Mouse (Mus musculus) limb, embryonic 13.5 days (tissue): Measurements from ENCODE around the gene E2f3. TPM values are rescaled to one million over a fixed set of nuclear protein-coding genes. Genes with fewer than 3 reads are reported as not detected.

Experiments used
- ATAC-seq: fragments of 200-750 bp; cut with Nextera tagmentation; 2 replicates; pipeline ENCODE4 v1.8.0; 2017; ENCODE audit warnings: low read depth, moderate number of reproducible peaks, moderate TSS enrichment; ENCODE audit not compliant: low FRiP score
- H3K27ac ChIP-seq: fragments of 300-500 bp; sonication (generic); 2 replicates; pipeline ENCODE4 v1.5.1; 2015; ENCODE audit warnings: inconsistent platforms, mild to moderate bottlenecking, moderate library complexity
- H3K27me3 ChIP-seq: fragments of 300-500 bp; sonication (generic); 2 replicates; pipeline ENCODE4 v1.6.1; 2015; ENCODE audit warnings: mild to moderate bottlenecking, inconsistent platforms
- H3K36me3 ChIP-seq: fragments of 300-500 bp; sonication (generic); 2 replicates; pipeline ENCODE4 v1.6.1; 2015; ENCODE audit warnings: inconsistent platforms, mild to moderate bottlenecking, moderate library complexity
- H3K4me1 ChIP-seq: fragments of 300-500 bp; sonication (generic); 2 replicates; pipeline ENCODE4 v1.6.1; 2015; ENCODE audit warnings: inconsistent platforms
- H3K4me2 ChIP-seq: fragments of 300-500 bp; sonication (generic); replicated peaks from 2 replicates; pipeline ENCODE4 v1.6.1; 2015; ENCODE audit warnings: inconsistent platforms, mild to moderate bottlenecking, moderate library complexity
- H3K4me3 ChIP-seq: fragments of 300-500 bp; sonication (generic); 2 replicates; pipeline ENCODE4 v1.5.1; 2015; ENCODE audit warnings: moderate library complexity, mild to moderate bottlenecking, inconsistent platforms
- H3K9ac ChIP-seq: fragments of 300-500 bp; sonication (generic); 2 replicates; pipeline ENCODE4 v1.6.1; 2015; ENCODE audit warnings: mild to moderate bottlenecking, inconsistent platforms
- H3K9me3 ChIP-seq: fragments of 300-500 bp; sonication (generic); 2 replicates; pipeline ENCODE4 v1.6.1; 2016; ENCODE audit warnings: inconsistent platforms
- WGBS: fragments of 180-500 bp; shearing (Covaris S2); methylation state at CpG from one replicate; pipeline ENCODE4 v1.1.7; 2015; 5-methylcytosine and 5-hydroxymethylcytosine counted together
- polyA plus RNA-seq: library from polyadenylated mRNA; unstranded; fragments of >200 nt; fragmentation: Nextera tagmentation; extraction: Ambion mirVana; gene quantifications from 2 replicates; pipeline ENCODE4 v1.2.1, GENCODE M21; 2015

The E2f3 gene
- polyA plus RNA-seq, 1 experiment from 2014 or later = 13.6 TPM

DNA sequence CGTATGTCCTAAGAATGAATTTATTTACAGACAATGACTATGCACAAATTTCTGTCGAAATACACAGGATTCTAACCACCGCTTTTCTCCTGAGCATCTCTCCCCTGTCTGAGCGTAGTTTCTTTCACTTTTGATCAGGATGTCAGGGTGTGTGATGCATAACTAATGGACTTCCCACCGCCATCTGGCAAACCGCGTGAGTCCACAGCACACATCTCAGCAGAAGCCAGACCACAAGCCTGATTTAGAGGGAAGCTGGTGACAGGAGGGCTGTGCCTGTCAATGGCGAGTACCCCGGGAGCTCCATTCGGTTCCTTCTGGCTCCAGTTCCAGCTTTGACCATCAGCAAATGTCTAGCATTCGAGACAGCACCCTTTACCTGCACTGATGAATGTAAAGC lies 17.3 kb upstream of the E2f3 start:
- Histone ChIP-seq H3K36me3 (no peaks in the 10 kb centered on the region), H3K27me3 (no peaks in the 10 kb centered on the region), H3K4me3 (no peak overlapping the region), H3K9ac (no peak overlapping the region), H3K9me3 (no peaks in the 10 kb centered on the region), H3K4me1 (peaks cover 20% of the 10 kb centered on the region), H3K27ac (no peak overlapping the region), H3K4me2 (no peak overlapping the region)
- no peak for ATAC-seq
- 67% methylated on average over 11 of the region's 11 CpGs for WGBS

DNA sequence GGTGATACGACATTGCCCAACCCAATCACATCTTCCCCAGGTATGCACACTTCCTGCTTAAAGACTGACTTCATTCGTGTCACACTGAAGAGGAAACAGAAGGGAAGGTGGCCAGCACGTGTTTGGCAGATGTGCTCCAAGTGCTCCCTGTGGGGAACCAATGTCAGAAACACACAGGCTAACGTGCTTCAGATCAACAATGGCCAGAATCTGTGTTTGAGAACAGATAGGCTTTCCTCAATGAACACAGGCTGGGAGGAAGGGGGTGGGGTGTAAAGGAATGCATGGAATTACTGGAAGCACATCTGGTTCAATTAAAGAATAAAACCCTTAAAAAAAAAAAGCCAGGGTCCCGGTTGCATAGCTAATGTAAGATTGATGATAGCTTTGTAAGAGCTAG lies 15.2 kb upstream of the E2f3 start:
- H3K4me1 ChIP-seq = peaks cover 20% of the 10 kb centered on the region
- H3K4me2 ChIP-seq = 0 out of 2 replicates have a peak overlapping the region, but pooled peaks have one; percentile 7
- no peaks in the 10 kb centered on the region for H3K9me3 ChIP-seq
- H3K27me3 ChIP-seq = no peaks in the 10 kb centered on the region
- peak overlapping the region; percentile 15; the same call in 1 of the 2 replicates for H3K27ac ChIP-seq
- H3K4me3 ChIP-seq = no peak overlapping the region
- H3K36me3 ChIP-seq = no peaks in the 10 kb centered on the region
- ATAC-seq = peak; percentile 87
- WGBS = 30% methylated on average over 5 of the region's 5 CpGs
- H3K9ac ChIP-seq = no peak overlapping the region

DNA sequence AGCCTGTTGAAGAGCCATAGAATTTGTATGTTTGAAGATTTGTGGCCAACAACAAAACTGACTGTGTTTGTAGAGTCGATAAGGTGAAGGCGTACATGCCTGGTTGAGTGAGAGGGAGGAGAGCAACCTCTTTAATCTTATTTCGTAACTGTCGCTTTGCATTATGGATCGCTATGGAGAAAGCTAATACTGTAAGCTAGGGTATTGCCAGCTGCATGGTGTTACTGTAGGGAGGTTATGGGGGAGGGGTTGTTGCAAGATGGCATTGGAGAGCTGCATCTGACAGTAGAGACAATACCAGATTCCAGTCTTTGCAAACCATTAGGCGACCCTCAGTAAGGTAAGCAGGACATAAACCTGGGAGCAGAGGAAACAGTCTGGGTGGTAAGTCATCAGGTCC lies 2.1 kb upstream of the E2f3 start:
- Histone ChIP-seq H3K27me3 (no peaks in the 10 kb centered on the region), H3K4me2 (no peak overlapping the region), H3K4me3 (no peak overlapping the region), H3K27ac (no peak overlapping the region), H3K9me3 (no peaks in the 10 kb centered on the region), H3K4me1 (peaks cover 15% of the 10 kb centered on the region; the same call in 1 of the 2 replicates), H3K9ac (no peak overlapping the region), H3K36me3 (no peaks in the 10 kb centered on the region)
- ATAC-seq = no peak
- 86% methylated on average over 6 of the region's 6 CpGs for WGBS

DNA sequence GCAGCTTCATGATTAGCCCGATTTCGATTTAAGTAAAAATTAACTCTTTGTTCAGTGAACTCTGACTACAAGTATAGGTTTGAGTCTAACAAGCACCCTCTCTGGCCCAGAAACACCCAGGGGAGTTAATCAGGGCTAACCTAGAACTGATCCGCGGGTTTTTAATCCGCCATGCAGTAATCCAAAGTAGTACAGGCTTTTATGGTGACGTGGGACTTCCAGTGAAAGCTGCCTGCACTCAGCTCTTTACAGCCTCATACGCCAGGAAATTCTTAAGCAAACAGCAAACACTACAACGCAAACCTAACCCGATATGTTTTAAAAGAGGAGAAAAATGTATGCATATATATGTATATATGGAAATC lies 875 bp upstream of the E2f3 start:
- Histone ChIP-seq H3K4me3 (peak overlapping the region; percentile 95), H3K9ac (peak overlapping the region; percentile 39), H3K9me3 (no peaks in the 10 kb centered on the region), H3K27ac (no peak overlapping the region; the same call in 1 of the 2 replicates), H3K27me3 (no peaks in the 10 kb centered on the region), H3K4me2 (peak overlapping the region; percentile 63), H3K4me1 (peaks cover 24% of the 10 kb centered on the region), H3K36me3 (no peaks in the 10 kb centered on the region)
- ATAC-seq = no peak
- 15% methylated on average over 9 of the region's 9 CpGs for WGBS

DNA sequence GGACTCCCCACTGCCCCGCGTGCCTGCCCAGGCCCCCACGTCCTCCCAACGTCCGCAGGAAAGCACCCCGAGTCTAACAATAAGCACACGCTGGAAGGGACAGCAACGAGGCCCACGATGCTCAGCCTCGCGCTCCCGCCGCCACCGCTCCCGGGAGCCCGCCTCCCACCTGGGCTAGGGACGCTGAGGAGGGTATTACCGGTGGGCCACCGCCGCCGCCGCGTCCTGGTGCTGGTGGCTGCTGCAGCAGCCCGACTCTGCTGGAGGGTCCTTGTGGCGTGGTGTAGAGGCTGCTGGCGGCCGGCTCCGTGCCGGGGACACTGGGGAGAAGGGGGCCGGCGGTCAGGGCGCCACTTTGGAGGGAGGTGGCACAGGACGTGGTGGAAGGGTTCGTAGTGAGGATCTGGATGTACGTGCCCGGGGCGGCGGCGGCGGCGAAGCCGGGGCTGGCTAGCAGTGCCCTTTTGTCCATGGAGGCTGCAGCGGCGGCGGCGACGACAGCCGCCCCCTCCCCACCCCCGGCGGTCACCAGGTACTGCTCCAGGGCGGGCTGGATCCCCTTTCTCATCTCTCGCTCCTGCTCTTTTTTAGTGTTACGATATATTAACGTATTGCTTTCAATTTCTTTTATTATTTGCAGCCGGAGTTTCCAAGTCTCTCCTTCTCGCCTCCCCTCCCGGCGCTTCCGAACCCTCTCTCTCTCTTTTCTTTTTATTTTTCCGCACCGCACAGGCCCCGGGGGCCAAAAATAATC lies 585 bp downstream of the E2f3 start:
- H3K27ac ChIP-seq = peak overlapping the region; percentile 97
- H3K9ac ChIP-seq = peak overlapping the region; percentile 99
- no peaks in the 10 kb centered on the region for H3K36me3 ChIP-seq
- H3K4me1 ChIP-seq = peaks cover 36% of the 10 kb centered on the region
- H3K4me2 ChIP-seq = peak overlapping the region; percentile 85
- WGBS = under 1% methylated on average over 61 of the region's 62 CpGs
- no peaks in the 10 kb centered on the region for H3K9me3 ChIP-seq
- ATAC-seq = no peak
- H3K4me3 ChIP-seq = peak overlapping the region; percentile 95
- H3K27me3 ChIP-seq = no peaks in the 10 kb centered on the region

DNA sequence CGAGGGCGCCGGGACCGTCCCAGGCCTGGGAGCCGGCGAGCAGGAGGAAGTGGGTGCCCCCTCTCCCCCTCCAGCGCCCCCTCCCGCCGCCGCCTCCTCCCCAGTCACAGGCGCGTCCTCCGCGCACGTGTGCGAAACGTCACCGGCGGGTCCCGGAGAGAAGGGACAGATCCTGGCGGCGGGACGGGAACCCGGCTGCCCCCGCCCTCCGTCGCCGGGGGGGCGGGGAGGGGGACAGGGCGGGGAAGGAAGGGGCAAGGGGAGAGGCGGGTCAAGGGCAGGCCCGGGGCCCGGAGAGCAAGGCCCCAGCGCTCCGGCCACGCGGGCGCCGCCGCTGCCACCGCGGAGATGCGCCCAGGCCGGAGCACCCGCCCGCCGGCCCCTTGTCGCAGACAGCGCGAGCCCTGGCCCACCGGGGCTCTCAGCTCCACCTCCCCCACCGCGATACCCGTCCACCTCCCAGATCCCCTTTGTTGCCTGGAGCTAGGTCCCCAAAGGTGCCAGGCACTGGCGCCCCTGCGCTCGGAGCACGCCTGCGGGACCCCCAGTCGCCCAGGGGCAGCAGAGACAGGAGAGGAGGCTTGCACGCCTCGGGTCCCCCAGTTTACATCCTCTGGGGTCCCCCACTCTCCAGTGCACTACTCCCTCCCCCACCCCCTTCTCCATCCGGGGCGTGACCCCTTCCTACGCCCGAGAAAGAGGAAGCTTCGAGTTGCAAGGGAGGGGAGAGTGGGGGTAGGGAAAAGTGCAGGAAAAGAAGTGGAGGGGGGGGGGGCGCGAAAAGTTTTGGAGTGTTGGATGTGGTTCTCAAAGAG lies 1.4 kb downstream of the E2f3 start:
- ATAC-seq = peak; percentile 7; the same call in 1 of the 2 replicates
- WGBS = under 1% methylated on average over 29 of the region's 69 CpGs
- H3K27me3 ChIP-seq = no peaks in the 10 kb centered on the region

DNA sequence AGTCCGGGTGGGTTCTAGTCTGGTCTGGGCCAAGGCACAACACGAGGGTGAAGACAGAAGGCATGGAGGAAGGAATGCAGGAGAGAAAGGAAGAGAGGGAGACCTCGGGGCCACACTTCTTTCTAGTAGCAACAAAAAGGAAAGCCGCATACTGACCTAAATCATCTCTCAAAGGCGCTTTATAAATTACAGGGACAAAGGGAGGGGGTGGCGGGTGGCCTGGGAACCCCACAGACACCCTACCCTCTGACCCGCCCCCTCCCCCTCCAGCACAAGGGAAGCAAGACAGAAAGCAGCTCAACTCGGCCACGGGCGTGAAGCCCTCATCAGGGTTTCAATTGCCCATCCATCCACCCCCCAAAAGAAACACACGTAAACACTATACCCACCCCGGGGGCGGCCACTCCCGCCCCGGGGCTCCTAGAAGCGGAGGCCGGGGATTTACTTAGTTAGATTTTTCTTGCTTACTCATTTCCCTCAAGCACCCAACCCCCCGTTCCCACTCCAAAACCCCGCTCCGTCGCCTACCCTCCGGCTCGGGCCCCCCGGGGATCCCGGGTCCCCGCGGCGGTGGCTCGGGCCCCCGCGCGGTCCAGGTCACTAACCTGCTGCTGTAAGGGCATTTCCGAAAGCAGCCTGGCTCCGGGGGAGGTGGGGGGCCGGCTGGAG lies 2.2 kb downstream of the E2f3 start:
- under 1% methylated on average over 35 of the region's 35 CpGs for WGBS
- Histone ChIP-seq H3K9me3 (no peaks in the 10 kb centered on the region), H3K27ac (peak overlapping the region; percentile 97), H3K4me1 (peaks cover 51% of the 10 kb centered on the region), H3K36me3 (peaks cover 4% of the 10 kb centered on the region), H3K4me3 (peak overlapping the region; percentile 95), H3K4me2 (peak overlapping the region; percentile 85), H3K9ac (peak overlapping the region; percentile 99), H3K27me3 (no peaks in the 10 kb centered on the region)
- no peak for ATAC-seq

More for the DNA sequence above, 1.4 kb downstream of the E2f3 start:
- H3K9ac ChIP-seq = peak overlapping the region; percentile 99
- peak overlapping the region; percentile 95 for H3K4me3 ChIP-seq
- H3K4me2 ChIP-seq = peak overlapping the region; percentile 85
- no peaks in the 10 kb centered on the region for H3K36me3 ChIP-seq
- H3K27ac ChIP-seq = peak overlapping the region; percentile 97
- H3K9me3 ChIP-seq = no peaks in the 10 kb centered on the region
- H3K4me1 ChIP-seq = peaks cover 44% of the 10 kb centered on the region

DNA sequence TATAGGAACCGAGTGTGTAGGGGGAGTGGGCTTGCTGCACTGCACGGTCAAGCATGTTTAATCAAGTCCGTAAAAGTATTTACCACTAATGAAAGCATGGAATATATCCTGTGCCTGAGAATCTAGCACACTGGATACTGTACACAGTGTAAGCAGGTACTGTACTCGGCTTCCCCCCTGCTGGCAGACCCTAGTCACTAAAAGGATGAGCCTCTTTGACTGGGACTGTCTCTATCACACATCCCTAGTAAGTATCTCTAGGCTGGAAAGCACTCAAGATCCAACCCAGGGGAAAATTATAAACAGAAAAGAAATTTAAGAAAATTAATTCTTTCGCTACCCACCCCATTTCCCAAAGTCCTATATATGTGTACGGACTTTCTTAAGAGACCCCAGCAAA lies 2.8 kb downstream of the E2f3 start:
- H3K36me3 ChIP-seq = peaks cover 10% of the 10 kb centered on the region
- H3K9me3 ChIP-seq = no peaks in the 10 kb centered on the region
- H3K4me3 ChIP-seq = peak overlapping the region; percentile 95
- H3K9ac ChIP-seq = peak overlapping the region; percentile 99
- WGBS = 24% methylated on average over 6 of the region's 6 CpGs
- H3K4me2 ChIP-seq = peak overlapping the region; percentile 85
- H3K27me3 ChIP-seq = no peaks in the 10 kb centered on the region
- H3K4me1 ChIP-seq = peaks cover 51% of the 10 kb centered on the region
- peak overlapping the region; percentile 97; the same call in 1 of the 2 replicates for H3K27ac ChIP-seq
- ATAC-seq = no peak

DNA sequence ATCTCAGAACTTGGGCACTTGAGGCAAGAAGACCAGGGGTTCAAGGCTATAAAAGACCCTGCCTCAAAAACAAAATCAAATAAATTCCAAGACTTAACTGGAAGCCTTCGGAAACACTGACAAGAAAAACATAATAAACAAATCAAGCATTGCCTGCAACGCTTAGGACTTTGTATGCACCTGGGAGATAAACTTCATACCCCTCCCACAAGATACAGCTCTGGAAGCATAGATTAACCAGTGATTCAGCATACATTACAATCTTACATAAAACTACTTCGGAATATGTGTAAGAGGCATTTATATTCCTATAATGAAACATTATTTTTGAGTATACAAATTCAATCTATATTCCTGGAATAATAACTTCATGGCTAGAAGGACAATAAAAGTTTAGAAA lies 3.5 kb downstream of the E2f3 start:
- Histone ChIP-seq H3K27ac (no peak overlapping the region), H3K9ac (no peak overlapping the region), H3K27me3 (no peaks in the 10 kb centered on the region), H3K9me3 (no peaks in the 10 kb centered on the region), H3K4me2 (peak overlapping the region; percentile 40; the same call in 1 of the 2 replicates), H3K4me1 (peaks cover 51% of the 10 kb centered on the region), H3K36me3 (peaks cover 16% of the 10 kb centered on the region), H3K4me3 (0 out of 2 replicates have a peak overlapping the region, but pooled peaks have one; percentile 10)
- ATAC-seq = no peak
- WGBS = 49% methylated on average over 3 of the region's 3 CpGs

DNA sequence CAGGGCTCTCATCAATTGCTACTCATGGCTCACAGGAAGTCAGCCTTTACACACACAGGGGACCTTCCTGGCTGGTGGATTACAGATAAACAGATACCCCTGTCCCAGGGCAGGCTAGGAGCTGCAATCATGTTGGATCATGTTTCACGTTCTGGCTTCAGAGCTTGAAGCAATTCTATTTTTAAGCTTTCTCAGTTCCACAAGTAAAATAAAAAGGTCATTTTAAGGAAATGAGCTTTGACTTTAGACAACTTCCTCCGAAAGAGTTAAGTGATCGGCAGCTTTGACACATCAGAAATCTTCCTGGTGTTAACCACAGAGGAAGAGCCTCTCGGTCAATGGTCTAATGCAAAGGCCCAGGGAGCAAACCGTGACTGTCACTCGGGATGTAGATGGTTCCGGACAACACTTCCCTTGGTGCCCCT lies 6.7 kb downstream of the E2f3 start:
- 71% methylated on average over 7 of the region's 7 CpGs for WGBS
- H3K4me3 ChIP-seq = no peak overlapping the region
- H3K9me3 ChIP-seq = no peaks in the 10 kb centered on the region
- no peak overlapping the region for H3K9ac ChIP-seq
- peaks cover 42% of the 10 kb centered on the region for H3K4me1 ChIP-seq
- no peaks in the 10 kb centered on the region for H3K27me3 ChIP-seq
- no peak overlapping the region for H3K27ac ChIP-seq
- H3K36me3 ChIP-seq = peaks cover 25% of the 10 kb centered on the region
- no peak overlapping the region for H3K4me2 ChIP-seq
- no peak for ATAC-seq

DNA sequence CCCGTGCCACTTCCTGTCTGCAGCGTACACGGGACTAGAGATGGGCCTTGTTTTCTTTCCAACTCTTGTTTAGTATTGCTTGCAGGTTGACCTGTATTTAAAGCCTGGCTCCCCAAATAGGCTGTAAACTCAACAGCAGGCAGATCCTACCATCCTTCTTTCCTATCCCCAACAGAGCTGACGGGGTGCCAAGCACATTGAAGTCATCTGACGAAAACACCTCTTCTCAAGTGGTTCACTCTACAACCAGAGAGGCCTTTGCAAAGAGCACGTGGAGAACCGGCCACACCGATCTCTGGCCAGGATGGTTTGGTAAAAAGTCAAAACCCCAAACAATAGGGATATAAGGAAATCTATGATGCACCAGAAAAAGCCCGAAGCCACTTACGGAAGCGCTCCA lies 8.5 kb downstream of the E2f3 start:
- Histone ChIP-seq H3K9ac (no peak overlapping the region), H3K4me1 (peaks cover 33% of the 10 kb centered on the region), H3K4me3 (no peak overlapping the region), H3K27ac (no peak overlapping the region), H3K4me2 (no peak overlapping the region), H3K9me3 (no peaks in the 10 kb centered on the region), H3K27me3 (no peaks in the 10 kb centered on the region), H3K36me3 (peaks cover 25% of the 10 kb centered on the region)
- no peak for ATAC-seq
- WGBS = 89% methylated on average over 11 of the region's 11 CpGs

DNA sequence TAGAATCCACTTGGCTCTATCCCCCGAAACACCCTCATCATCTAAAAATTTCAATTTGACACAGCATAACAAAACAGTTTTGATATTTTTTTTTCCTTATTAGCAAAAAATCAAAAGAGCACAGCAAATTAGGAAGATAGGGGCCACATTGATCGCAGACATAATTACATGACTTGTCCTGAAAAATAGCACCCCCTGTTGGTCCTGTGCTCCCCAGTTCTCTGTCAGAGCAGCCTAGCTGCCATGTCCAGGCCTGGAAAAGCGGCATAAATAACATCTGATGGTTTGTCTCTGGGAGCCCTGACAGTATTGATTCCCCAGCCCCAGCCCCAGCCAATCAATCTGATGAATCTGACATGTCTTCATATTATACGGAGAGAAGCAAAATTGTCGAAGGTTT lies 11.8 kb downstream of the E2f3 start:
- H3K4me3 ChIP-seq = no peak overlapping the region
- H3K27ac ChIP-seq = no peak overlapping the region
- ATAC-seq = no peak
- H3K4me1 ChIP-seq = peaks cover 3% of the 10 kb centered on the region
- H3K4me2 ChIP-seq = no peak overlapping the region
- 88% methylated on average over 5 of the region's 5 CpGs for WGBS
- H3K9ac ChIP-seq = no peak overlapping the region
- H3K36me3 ChIP-seq = peaks cover 28% of the 10 kb centered on the region
- H3K9me3 ChIP-seq = no peaks in the 10 kb centered on the region
- no peaks in the 10 kb centered on the region for H3K27me3 ChIP-seq
